Mouse (Mus musculus) bone marrow, adult 2 months (tissue): ENCODE results near the gene Slc41a2.

ENCODE experiments used
- CTCF ChIP-seq: fragments of 200-500 bp; IDR thresholded peaks from 2 replicates; pipeline ENCODE4 v1.5.1; 2011; ENCODE audit warnings: low read length, control low read depth; ENCODE audit not compliant: control insufficient read depth, insufficient read depth
- POLR2A ChIP-seq: fragments of 200-500 bp; IDR thresholded peaks from 2 replicates; pipeline ENCODE4 v1.6.1; 2011; ENCODE audit warnings: low read depth, mild to moderate bottlenecking, control low read depth, low read length, borderline replicate concordance; ENCODE audit not compliant: control insufficient read depth

- TF ChIP-seq CTCF (no peak), POLR2A (no peak)
Measured at GRCm38 (mm10) chr10:83284916-83285315, 52.8 kb downstream of the Slc41a2 start.
